Mouse (Mus musculus) heart, postnatal 0 days (tissue): ENCODE data around the gene Nanog. TPM values are rescaled to one million over a fixed set of nuclear protein-coding genes. Genes with fewer than 3 reads are reported as not detected.

Experiments
- ATAC-seq: fragments of 200-750 bp; cut with Nextera tagmentation; 2 replicates; pipeline ENCODE4 v1.8.0; 2017; ENCODE audit warnings: low read depth, moderate number of reproducible peaks, moderate library complexity; ENCODE audit not compliant: insufficient read depth
- DNase-seq: peaks from one replicate; pipeline ENCODE4 v3.0.0-alpha.2; 2016; ENCODE audit warnings: low spot score
- H3K27ac ChIP-seq: fragments of 300-500 bp; sonication (generic); 2 replicates; pipeline ENCODE4 v1.5.1; 2014; ENCODE audit warnings: low read depth, mild to moderate bottlenecking
- H3K27me3 ChIP-seq: fragments of 300-500 bp; sonication (generic); 2 replicates; pipeline ENCODE4 v1.6.1; 2014; ENCODE audit warnings: low read length, mixed read lengths; ENCODE audit not compliant: control insufficient read depth, insufficient read depth
- H3K36me3 ChIP-seq: fragments of 300-500 bp; sonication (generic); replicated peaks from 2 replicates; pipeline ENCODE4 v1.6.1; 2014; ENCODE audit warnings: low read length, mixed read lengths; ENCODE audit not compliant: control insufficient read depth, insufficient read depth
- H3K4me1 ChIP-seq: fragments of 300-500 bp; sonication (generic); 2 replicates; pipeline ENCODE4 v1.6.1; 2014; ENCODE audit warnings: antibody characterized with exemption; ENCODE audit not compliant: control insufficient read depth, insufficient read depth
- H3K4me2 ChIP-seq: fragments of 300-500 bp; sonication (generic); 2 replicates; pipeline ENCODE4 v1.6.1; 2014; ENCODE audit warnings: low read depth, mild to moderate bottlenecking, low read length, moderate library complexity
- H3K4me3 ChIP-seq: fragments of 300-500 bp; sonication (generic); 2 replicates; pipeline ENCODE4 v1.5.1; 2014; ENCODE audit warnings: low read depth, low read length
- H3K9ac ChIP-seq: fragments of 300-500 bp; sonication (generic); replicated peaks from 2 replicates; pipeline ENCODE4 v1.6.1; 2014; ENCODE audit warnings: low read depth, low read length, mixed read lengths
- H3K9me3 ChIP-seq: fragments of 300-500 bp; sonication (generic); replicated peaks from 2 replicates; pipeline ENCODE4 v1.6.1; 2016; ENCODE audit warnings: low read length; ENCODE audit not compliant: control insufficient read depth
- CTCF ChIP-seq: IDR thresholded peaks from 2 replicates; pipeline ENCODE4 v1.5.1; 2016; ENCODE audit warnings: antibody characterized with exemption, control low read depth, low read depth
- EP300 ChIP-seq: IDR thresholded peaks from 2 replicates; pipeline ENCODE4 v1.6.1; 2016; ENCODE audit warnings: antibody characterized with exemption, low read depth
- WGBS: fragments of 180-500 bp; shearing (Covaris S2); extraction: QIAGEN DNeasy Blood & Tissue Kit; methylation state at CpG from one replicate; pipeline ENCODE4 v1.1.7; 2014; 5-methylcytosine and 5-hydroxymethylcytosine counted together
- polyA plus RNA-seq: library from polyadenylated mRNA; unstranded; fragments of >200 nt; fragmentation: Nextera tagmentation; extraction: Ambion mirVana; gene quantifications from 2 replicates; pipeline ENCODE4 v1.2.1, GENCODE M21; 2015
- total RNA-seq: library from RNA; depleted of rRNA; stranded (reverse); fragments of >200 nt; gene quantifications from 2 replicates; pipeline ENCODE4 v1.2.3, GENCODE M21; 2014; ENCODE audit warnings: low replicate concordance; rRNA removed

The Nanog gene
- total RNA-seq (0.73 and 1.3 TPM in 2 replicates), polyA plus RNA-seq (0.47 and 0.61 TPM in 2 replicates)

GRCm38 (mm10) chr6:122707036-122707800 is at the start of gene Nanog:
Gene Nanog, plus strand, starts transcription at chr6:122707489.
- WGBS: 32% methylated on average over 12 of the region's 12 CpGs
- TF ChIP-seq CTCF (no peak), EP300 (no peak)

GRCm38 (mm10) chr6:122657630-122658029 is 49.7 kb upstream of the Nanog start:
- Histone ChIP-seq H3K36me3 (no peaks in the 10 kb centered on the region), H3K4me1 (no peaks in the 10 kb centered on the region), H3K4me3 (no peak overlapping the region), H3K27ac (no peak overlapping the region), H3K9me3 (no peaks in the 10 kb centered on the region), H3K9ac (no peak overlapping the region), H3K4me2 (no peak overlapping the region), H3K27me3 (0 out of 2 replicates have a peak, but pooled peaks cover 7% of the 10 kb centered on the region)
- DNase-seq (no peak), ATAC-seq (no peak)
- no peak for TF ChIP-seq EP300
- TF ChIP-seq CTCF: no peak
- 65% methylated on average over 5 of the region's 5 CpGs for WGBS

More at GRCm38 (mm10) chr6:122707036-122707800, at the start of gene Nanog:
- Histone ChIP-seq H3K36me3 (no peaks in the 10 kb centered on the region), H3K27me3 (0 out of 2 replicates have a peak, but pooled peaks cover 9% of the 10 kb centered on the region), H3K4me1 (0 out of 2 replicates have a peak, but pooled peaks cover 2% of the 10 kb centered on the region), H3K9ac (no peak within 1 kb of the TSS), H3K27ac (no peak within 1 kb of the TSS), H3K4me3 (no peak within 1 kb of the TSS), H3K9me3 (no peaks in the 10 kb centered on the region), H3K4me2 (no peak within 1 kb of the TSS)
- ATAC-seq (no peak), DNase-seq (no peak)

GRCm38 (mm10) chr6:122659567-122659966 is 47.7 kb upstream of the Nanog start:
- Histone ChIP-seq H3K4me1 (no peaks in the 10 kb centered on the region), H3K4me3 (no peak overlapping the region), H3K36me3 (no peaks in the 10 kb centered on the region), H3K9ac (no peak overlapping the region), H3K4me2 (no peak overlapping the region), H3K27me3 (0 out of 2 replicates have a peak, but pooled peaks cover 7% of the 10 kb centered on the region), H3K27ac (no peak overlapping the region), H3K9me3 (no peaks in the 10 kb centered on the region)
- no peak for ATAC-seq
- TF ChIP-seq CTCF: no peak
- TF ChIP-seq EP300: no peak
- DNase-seq: peak; percentile 47
- 10% methylated on average over 7 of the region's 7 CpGs for whole genome bisulfite sequencing

- H3K36me3 ChIP-seq: no peaks in the 10 kb centered on the region
- DNase-seq: peak; percentile 37
- no peak overlapping the region for H3K27ac ChIP-seq
- WGBS: 32% methylated on average over 8 of the region's 8 CpGs
- TF ChIP-seq CTCF (peak; percentile 68), EP300 (no peak)
- H3K4me1 ChIP-seq: 0 out of 2 replicates have a peak, but pooled peaks cover 3% of the 10 kb centered on the region
- no peak overlapping the region for H3K4me2 ChIP-seq
- H3K9me3 ChIP-seq: no peaks in the 10 kb centered on the region
- no peak overlapping the region for H3K9ac ChIP-seq
- 0 out of 2 replicates have a peak, but pooled peaks cover 7% of the 10 kb centered on the region for H3K27me3 ChIP-seq
- no peak overlapping the region for H3K4me3 ChIP-seq
- no peak for ATAC-seq
Measured at GRCm38 (mm10) chr6:122660601-122661379, 46.5 kb upstream of the Nanog start.

GRCm38 (mm10) chr6:122662551-122663264 is 44.6 kb upstream of the Nanog start:
- Histone ChIP-seq H3K4me3 (no peak overlapping the region), H3K9me3 (no peaks in the 10 kb centered on the region), H3K27me3 (0 out of 2 replicates have a peak, but pooled peaks cover 7% of the 10 kb centered on the region), H3K27ac (no peak overlapping the region), H3K4me1 (0 out of 2 replicates have a peak, but pooled peaks cover 5% of the 10 kb centered on the region), H3K9ac (no peak overlapping the region), H3K36me3 (no peaks in the 10 kb centered on the region), H3K4me2 (peak overlapping the region; percentile 5; the same call in 1 of the 2 replicates)
- DNase-seq (no peak), ATAC-seq (no peak)
- 36% methylated on average over 22 of the region's 22 CpGs for WGBS
- TF ChIP-seq EP300 (no peak), CTCF (no peak)
